Mouse (Mus musculus): ENCODE measurements around the gene Gabrg3. TPM values are rescaled to one million over a fixed set of nuclear protein-coding genes. Genes with fewer than 3 reads are reported as not detected.

Gene Gabrg3
- total RNA-seq, 2 experiments from 2014 or later, result not detected

- DNase-seq, result no peak
- no peak for TF ChIP-seq CTCF (IDR thresholded peaks at IDR 0.05)
- H3K27ac ChIP-seq, result no peak overlapping the region
- intact Hi-C loops (cut with DNase I), result no loop called here
- H3K4me3 ChIP-seq, result no peak overlapping the region
Measured at GRCm38 (mm10) chr7:57133009-57133408, 254.0 kb downstream of the Gabrg3 start.

- intact Hi-C loops (cut with DNase I), result no loop called here
- no peak overlapping the region for H3K27ac ChIP-seq
- DNase-seq, result no peak
- no peak for TF ChIP-seq CTCF (IDR thresholded peaks at IDR 0.05)
- no peak overlapping the region for H3K4me3 ChIP-seq
Measured at GRCm38 (mm10) chr7:57132471-57132870, 254.5 kb downstream of the Gabrg3 start.

DNA sequence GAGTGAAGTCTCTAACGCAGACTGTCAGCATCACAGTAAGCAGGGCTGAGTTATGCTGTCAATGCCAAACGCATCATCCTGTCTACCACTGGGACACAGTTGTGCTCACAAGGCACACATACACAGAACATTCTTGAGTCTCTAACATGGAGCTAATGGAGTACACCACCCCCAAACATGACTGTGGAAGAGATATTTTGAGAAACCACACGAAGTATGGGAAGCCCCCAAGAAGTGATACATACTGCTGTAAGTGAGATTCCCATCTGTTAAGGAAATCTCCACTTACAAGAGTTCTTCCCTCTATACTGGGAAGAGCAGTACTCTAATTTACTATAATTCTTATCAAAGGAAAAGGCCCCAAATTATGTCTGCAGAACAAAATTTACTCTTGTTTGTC lies 286.9 kb downstream of the Gabrg3 start:
- no peak overlapping the region for H3K27ac ChIP-seq
- no peak overlapping the region for H3K4me3 ChIP-seq
- intact Hi-C loops (cut with DNase I), result no loop called here
- DNase-seq, result no peak
- no peak for TF ChIP-seq CTCF (IDR thresholded peaks at IDR 0.05)

GRCm38 (mm10) chr7:57082071-57082470 lies 304.9 kb downstream of the Gabrg3 start:
- Histone ChIP-seq H3K27ac (no peak overlapping the region), H3K4me3 (no peak overlapping the region)
- intact Hi-C loops (cut with DNase I), result no loop called here
- DNase-seq, result no peak
- no peak for TF ChIP-seq CTCF (IDR thresholded peaks at IDR 0.05)

GRCm38 (mm10) chr7:57071435-57072160 lies 315.4 kb downstream of the Gabrg3 start:
- no peak overlapping the region for H3K4me3 ChIP-seq
- TF ChIP-seq CTCF (IDR thresholded peaks at IDR 0.05), result no peak
- H3K27ac ChIP-seq, result no peak overlapping the region
- intact Hi-C loops (cut with DNase I), result no loop called here
- no peak for DNase-seq

GRCm38 (mm10) chr7:57065398-57065797 lies 321.6 kb downstream of the Gabrg3 start:
- no peak for TF ChIP-seq CTCF (IDR thresholded peaks at IDR 0.05)
- intact Hi-C loops (cut with DNase I), result no loop called here
- Histone ChIP-seq H3K4me3 (no peak overlapping the region), H3K27ac (no peak overlapping the region)
- no peak for DNase-seq

- H3K4me3 ChIP-seq, result no peak overlapping the region
- intact Hi-C loops (cut with DNase I), result no loop called here
- no peak overlapping the region for H3K27ac ChIP-seq
- TF ChIP-seq CTCF (IDR thresholded peaks at IDR 0.05), result no peak
- DNase-seq, result no peak
Measured at GRCm38 (mm10) chr7:57050906-57051635, 335.9 kb downstream of the Gabrg3 start.

DNA sequence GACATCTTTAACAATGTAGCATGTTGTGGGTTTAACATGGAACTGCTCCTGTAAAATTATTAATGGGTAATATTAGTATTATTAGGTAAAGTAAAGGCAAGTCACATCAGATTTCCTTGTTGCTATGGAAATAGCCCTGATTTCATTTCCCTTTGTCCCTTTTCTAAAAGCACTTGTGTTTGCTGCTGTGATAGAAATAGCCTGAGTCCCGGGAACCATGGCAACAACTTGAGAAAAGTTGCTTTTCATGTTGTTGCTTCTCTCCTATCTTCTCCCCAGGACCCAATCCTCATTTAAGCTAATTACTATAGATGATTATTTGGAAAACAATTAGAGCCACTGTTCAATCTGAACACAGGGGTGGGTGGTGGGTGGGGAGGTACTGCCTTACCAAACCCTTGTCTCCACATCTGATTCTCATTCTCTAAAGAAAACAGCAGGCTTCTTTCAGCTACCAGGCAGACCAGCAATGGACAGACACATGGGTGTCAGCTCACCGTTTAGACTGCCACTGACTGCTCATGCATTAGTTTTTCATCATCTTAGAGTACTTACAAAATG lies 349.0 kb downstream of the Gabrg3 start:
- TF ChIP-seq CTCF (IDR thresholded peaks at IDR 0.05), result no peak
- intact Hi-C loops (cut with DNase I), result no loop called here
- H3K4me3 ChIP-seq, result no peak overlapping the region
- DNase-seq, result no peak
- no peak overlapping the region for H3K27ac ChIP-seq

- H3K27ac ChIP-seq, result no peak overlapping the region
- no peak for TF ChIP-seq CTCF (IDR thresholded peaks at IDR 0.05)
- no peak overlapping the region for H3K4me3 ChIP-seq
- intact Hi-C loops (cut with DNase I), result no loop called here
- DNase-seq, result no peak
Measured at GRCm38 (mm10) chr7:57000585-57001261, 386.3 kb downstream of the Gabrg3 start.

DNA sequence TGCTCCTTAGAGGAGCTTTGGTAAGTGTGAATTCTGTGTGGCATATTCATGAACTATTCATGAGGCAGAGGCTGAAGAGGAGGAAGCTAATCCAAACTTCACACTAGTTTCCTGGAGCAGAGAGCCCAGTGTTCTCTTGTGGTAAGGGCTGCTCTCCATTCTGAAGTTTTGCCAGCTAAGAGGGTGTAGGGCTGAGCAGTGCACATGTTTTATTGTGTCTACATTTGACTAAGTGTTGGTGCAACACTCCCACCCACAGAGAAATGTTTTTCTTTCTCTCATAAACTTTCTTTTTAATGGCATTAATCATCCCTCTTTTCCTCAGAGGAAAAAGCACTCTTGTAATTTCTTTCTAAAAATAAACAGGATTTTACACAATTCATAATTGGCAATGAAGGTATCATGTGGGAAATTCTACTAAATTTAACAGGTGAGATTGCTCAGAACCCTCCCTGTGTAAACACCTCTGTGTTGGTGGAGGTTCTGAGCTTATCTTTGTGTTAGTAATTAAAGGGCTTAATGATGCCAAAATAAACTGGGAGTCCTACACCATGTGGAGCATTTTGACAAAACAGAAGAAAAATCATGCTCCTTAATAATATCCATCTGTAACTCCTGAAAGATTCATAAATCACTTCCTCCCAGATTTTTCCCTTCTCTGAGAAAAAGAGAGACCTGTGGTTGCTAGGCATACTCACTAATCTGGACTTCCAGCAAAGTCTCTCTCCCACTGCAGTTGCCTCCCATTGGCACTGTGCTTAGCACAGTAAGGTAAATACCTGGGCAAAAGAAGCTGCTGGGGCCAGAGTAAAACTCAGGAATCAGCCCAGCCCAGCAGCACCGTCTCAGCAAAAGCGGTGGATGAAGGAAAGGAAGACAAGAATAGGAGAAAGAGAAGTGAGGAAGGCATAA lies 389.0 kb downstream of the Gabrg3 start:
- intact Hi-C loops (cut with DNase I), result no loop called here
- TF ChIP-seq CTCF (IDR thresholded peaks at IDR 0.05), result no peak
- DNase-seq, result no peak
- no peak overlapping the region for H3K27ac ChIP-seq
- no peak overlapping the region for H3K4me3 ChIP-seq

DNA sequence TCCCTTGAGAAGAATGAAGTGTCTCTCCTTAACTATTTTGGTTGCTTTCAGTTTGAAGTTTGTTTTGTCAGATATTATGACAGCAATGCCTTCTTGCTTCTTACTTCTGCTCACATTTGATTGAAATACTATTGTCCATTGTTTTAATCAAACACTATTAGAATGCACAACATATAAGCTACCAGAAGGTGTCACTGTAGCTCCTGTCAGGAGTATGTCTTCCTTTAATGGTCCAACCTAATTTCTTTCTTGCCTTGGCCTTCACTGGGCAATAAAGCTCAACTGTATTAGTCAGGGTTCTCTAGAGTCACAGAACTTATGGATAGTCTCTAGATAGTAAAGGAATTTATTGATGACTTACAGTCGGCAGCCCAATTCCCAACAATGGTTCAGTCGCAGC lies 440.6 kb downstream of the Gabrg3 start:
- Histone ChIP-seq H3K27ac (no peak overlapping the region), H3K4me3 (no peak overlapping the region)
- peak; percentile 39 for TF ChIP-seq CTCF (IDR thresholded peaks at IDR 0.05)
- no peak for DNase-seq
- intact Hi-C loops (cut with DNase I), result no loop called here

- H3K4me3 ChIP-seq, result no peak overlapping the region
- no peak for DNase-seq
- no peak overlapping the region for H3K27ac ChIP-seq
- TF ChIP-seq CTCF (IDR thresholded peaks at IDR 0.05), result no peak
- intact Hi-C loops (cut with DNase I), result no loop called here
Measured at GRCm38 (mm10) chr7:56941606-56942005, 445.4 kb downstream of the Gabrg3 start.
